Mouse (Mus musculus): ENCODE measurements around the gene Dmrt3.

Gene Dmrt3

GRCm38 (mm10) chr19:25610015-25610410 is at the start of gene Dmrt3:
TSS of gene Dmrt3 (plus strand) at chr19:25610301.
- no peak for DNase-seq

GRCm38 (mm10) chr19:25564430-25564829 is 45.7 kb upstream of the Dmrt3 start:
- no peak for DNase-seq

- no peak for DNase-seq
These were observed 40.3 kb upstream of the Dmrt3 start for GRCm38 (mm10) chr19:25569778-25570177.

- DNase-seq = no peak
These were observed 35.7 kb upstream of the Dmrt3 start for GRCm38 (mm10) chr19:25574431-25574830.

DNA sequence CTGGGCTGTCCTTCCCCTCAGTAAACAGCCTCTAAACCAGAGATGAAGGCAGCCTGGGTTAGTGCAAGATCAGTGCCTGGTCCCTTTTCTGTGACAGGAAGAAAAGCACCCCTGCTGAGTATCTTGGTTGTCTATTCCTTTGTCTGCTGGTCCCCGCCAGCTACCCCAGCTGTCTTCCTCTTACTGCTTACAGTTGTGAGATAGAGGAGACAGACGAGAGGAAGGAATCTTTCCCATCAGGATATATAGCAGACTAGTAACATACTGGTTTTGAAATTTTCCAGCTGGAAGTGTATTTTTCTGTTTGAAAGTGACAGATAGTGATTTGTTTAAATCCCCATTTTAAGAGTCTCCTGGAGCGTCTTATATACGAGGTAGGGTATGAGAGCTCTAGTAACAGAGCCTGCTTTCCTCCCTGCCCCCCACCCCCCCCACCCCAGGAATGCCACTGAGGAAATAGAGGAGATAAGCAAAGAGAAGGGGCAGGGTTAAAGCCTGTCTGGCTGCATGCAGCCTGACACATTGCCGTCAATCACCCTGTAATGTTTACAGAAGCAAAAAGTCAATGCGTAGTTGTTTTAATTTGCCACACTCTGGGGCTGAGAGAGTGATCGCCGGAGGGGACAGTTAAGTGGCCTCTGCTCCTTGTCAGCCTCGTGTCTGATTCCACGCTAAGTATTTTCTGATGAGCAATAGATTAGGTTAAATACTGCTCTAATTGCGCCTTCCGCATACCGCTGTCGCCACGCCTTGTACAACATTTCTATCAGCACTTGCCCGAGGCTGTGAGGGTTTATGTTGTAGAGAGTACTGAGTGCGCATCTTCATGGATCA is 34.9 kb upstream of the Dmrt3 start:
- no peak for DNase-seq

DNA sequence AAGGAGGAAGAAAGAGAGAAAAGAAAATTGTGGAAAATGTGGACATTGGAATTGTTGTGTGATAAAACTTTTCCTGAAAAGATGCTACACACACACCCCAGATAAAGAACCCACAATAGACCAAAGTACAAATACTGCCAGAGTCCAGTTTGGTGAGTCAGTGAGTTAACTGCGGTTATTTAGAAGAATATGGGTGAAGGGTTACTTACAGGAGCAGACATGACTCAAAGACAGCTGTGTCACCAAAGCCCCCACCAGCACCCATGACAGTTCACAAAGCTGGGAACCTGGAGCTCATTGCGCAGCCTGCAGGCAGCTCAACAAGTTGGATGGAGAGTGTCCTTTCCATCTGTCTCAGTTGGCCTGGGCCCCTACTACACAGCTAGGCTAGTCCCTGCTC is 31.7 kb upstream of the Dmrt3 start:
- DNase-seq = no peak

DNA sequence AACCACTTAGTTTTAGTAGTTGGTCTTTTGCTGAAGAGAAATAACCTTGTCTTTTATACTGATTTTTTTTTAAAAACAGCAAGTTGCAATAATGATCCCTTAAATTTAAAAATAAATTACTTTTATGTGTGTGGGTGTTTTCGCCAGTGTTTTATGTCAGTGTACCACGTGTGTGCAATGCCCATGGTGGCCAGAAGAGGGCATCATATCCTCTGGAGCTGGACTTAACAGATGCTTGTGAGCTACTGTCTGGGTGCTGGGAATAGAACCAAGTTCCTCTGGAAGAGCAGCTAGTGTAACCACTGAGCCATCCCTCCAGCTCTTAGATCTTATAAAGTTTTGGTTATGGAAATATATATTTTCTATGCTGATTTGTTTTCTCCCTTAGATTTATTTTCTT is 30.7 kb upstream of the Dmrt3 start:
- DNase-seq = no peak

DNA sequence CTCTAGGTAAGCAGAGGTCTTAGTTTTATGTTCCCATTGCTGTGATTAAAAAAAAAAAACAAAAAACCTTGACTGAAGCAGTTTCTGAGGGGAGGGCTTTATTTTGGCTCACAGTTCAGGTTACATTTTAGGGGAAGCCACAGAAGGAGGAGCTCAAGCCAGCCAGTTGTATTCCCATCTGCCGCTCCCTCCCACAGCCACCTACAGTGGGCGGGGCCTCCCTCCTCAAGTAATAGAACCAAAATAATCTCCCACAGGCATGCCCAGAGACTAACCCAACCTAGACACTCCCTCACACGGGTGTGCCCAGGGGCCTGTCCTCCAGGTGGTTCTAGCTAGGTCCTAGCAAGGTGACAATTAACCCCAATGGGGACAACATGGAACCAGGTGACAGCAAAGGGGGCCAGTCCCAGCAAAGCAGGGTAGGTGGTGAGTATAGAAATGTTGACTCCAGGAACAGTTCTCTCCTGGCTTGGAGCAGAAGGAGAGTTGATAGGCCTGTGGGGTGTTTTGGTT is 12.3 kb upstream of the Dmrt3 start:
- no peak for DNase-seq

- no peak for DNase-seq
These were observed 11.5 kb upstream of the Dmrt3 start for GRCm38 (mm10) chr19:25598626-25599025.

GRCm38 (mm10) chr19:25601966-25602365 is 8.1 kb upstream of the Dmrt3 start:
- DNase-seq = no peak

DNA sequence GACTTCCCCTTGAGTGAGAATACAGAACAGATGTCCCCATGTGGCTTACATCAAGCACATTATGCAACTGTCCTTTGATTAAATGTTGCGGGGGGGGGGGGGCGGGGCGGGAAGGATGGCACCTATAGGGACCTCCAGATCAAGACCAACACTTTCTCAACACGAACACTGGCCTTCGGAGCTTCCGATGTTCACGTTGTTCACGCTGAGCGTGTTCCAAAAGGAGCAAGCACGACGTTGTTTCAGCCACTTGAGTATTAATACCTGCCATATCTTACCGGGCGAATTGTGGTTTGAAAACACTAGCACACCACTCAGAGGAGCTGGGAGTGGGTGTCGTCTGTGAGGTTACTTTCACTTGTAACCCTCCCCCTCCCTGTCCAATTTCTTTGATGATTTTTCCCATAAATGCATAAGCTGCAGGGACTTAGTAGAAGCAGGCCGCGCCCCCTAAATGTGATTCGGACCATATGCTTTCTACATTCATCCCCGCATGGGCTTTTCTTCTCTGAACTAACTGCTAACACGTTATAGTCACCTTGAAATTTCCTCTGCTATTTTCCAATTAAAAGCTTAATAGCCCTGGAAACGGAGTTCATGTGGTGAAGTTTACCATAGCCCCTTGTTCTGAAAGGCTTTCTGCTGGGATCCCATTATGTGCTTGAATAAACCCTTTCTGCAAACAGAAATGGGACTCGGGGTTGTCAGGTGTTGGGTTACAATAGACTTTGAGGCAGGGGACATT is 2.5 kb upstream of the Dmrt3 start:
- DNase-seq = no peak

- DNase-seq = no peak
These were observed 1.9 kb upstream of the Dmrt3 start for GRCm38 (mm10) chr19:25608206-25608580.

DNA sequence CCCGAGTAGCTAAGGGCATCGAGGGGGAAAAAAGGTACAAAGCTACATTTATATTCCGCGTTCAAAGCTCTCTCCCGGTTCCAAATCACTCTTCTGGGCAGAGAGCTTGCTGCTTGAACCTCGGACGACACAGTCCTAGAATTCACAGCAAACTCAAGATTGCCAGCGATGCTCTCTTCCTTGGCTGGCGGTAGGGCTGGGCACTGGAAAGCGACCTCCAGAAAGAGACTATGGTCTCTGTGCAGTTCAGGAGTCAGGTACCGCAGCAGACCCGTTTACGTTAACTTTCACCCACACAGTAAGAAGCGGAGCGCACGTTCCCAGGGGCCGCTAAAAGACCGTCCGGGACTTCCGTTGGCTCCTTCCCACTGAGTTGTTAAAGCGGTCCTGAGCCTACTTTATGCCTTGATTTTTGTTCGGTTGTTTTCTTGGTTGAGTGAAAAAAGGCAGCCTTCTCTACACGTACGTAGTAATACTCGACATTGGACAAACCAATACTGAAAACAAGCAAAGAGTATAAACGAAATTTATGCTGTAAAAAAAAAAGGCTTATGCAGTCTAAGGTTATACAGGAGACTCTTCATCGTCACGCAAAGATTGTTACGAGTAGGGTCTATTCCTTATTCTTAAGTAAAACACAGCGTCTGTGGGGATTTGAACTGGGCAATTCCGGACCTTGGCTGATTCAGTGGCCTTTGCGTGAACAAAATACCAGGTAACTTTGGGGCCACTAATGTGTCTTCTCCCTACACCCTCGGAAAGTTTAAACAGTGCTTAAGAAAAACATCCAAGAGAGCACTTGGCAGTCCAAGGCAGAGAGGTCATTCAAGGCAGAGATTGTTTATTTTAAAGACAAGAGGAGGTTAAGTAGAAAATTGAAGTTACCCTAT is 895 bp upstream of the Dmrt3 start:
- peak in 1 of 2 experiments; percentile 28 for DNase-seq

DNA sequence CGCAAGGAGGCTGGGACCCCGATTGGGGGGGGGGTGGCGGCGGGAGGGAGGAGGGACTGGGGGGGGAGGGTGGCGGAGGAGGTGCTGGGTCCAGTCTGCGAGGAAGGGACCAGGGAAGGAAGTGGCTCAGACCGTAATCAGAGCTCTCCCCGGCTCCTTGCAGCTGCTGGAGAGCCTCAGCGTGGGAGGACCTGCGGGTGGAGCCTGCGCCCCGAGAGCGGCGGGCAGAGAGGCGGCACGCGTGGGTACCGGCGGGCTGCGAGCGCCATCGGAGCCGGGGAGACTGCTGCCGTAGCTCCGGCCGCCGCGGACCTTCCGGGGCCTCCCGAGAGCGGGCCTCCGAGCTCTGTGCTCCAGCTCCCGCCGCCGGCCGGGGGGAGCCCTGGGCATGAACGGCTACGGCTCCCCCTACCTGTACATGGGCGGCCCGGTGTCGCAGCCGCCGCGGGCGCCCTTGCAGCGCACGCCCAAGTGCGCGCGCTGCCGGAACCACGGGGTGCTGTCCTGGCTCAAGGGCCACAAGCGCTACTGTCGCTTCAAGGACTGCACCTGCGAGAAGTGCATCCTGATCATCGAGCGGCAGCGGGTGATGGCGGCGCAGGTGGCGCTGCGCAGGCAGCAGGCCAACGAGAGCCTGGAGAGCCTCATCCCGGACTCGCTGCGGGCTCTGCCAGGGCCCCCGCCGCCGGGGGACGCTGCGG is 460 bp downstream of the Dmrt3 start:
- DNase-seq = peak in 1 of 2 experiments; percentile 40

- no peak for DNase-seq
These were observed 1.0 kb downstream of the Dmrt3 start for GRCm38 (mm10) chr19:25611116-25611515.

GRCm38 (mm10) chr19:25611876-25612805 is 2.0 kb downstream of the Dmrt3 start:
- DNase-seq = no peak

DNA sequence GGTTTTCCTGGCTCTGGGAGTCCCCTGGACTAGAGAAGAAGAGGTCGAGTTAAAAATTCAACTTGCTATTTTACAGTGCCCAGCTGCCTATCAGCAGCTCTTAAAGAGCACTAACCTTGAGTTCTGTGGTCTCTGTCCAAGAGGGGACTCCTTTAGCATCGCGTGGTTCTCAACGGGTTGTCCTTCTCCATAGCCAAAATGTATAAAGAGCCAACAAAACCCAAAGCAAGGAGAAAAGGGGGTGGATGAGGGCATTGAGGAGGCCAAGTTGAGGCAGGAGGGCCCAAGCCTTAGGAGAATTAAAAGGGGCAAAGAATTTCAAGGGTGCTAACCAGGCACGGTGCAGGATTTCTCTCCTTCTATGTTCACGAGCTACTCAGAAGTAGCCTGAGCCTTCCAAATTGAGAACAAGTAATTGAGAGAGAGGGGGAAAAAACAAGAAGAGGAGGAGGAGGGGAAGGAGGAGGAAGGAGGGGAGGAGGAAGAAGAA is 2.8 kb downstream of the Dmrt3 start:
- no peak for DNase-seq

- DNase-seq = no peak
These were observed 3.6 kb downstream of the Dmrt3 start for GRCm38 (mm10) chr19:25613476-25614300.

- DNase-seq = no peak
These were observed 5.8 kb downstream of the Dmrt3 start for GRCm38 (mm10) chr19:25615889-25616288.
